Mouse (Mus musculus) megakaryocyte, embryonic 14.5 days (primary cell): Measurements from ENCODE around the gene Vmn1r88.

Experiments
- FLI1 ChIP-seq: IDR thresholded peaks from 2 replicates; pipeline ENCODE4 v1.6.1; 2012; ENCODE audit warnings: low read length, inconsistent platforms, mixed read lengths
- GATA1 ChIP-seq: IDR thresholded peaks from 3 replicates; pipeline ENCODE4 v1.6.1; 2012; ENCODE audit warnings: mixed read lengths, low read length, inconsistent platforms, borderline replicate concordance

- no peak for TF ChIP-seq GATA1
- TF ChIP-seq FLI1: no peak
These were observed 53.4 kb downstream of the Vmn1r88 start, which contains the start of gene Vmn1r89 for GRCm38 (mm10) chr7:13212720-13213119.
